Mouse (Mus musculus) forebrain, embryonic 13.5 days (tissue): ENCODE data around the gene Map4k5. TPM values are rescaled to one million over a fixed set of nuclear protein-coding genes. Genes with fewer than 3 reads are reported as not detected.

Source experiments
- ATAC-seq: fragments of 200-750 bp; cut with Nextera tagmentation; 2 replicates; pipeline ENCODE4 v1.8.0; 2017
- H3K27ac ChIP-seq: fragments of 300-500 bp; sonication (generic); 2 replicates; pipeline ENCODE4 v1.5.1; 2015; ENCODE audit warnings: inconsistent platforms, mild to moderate bottlenecking, moderate library complexity
- H3K27me3 ChIP-seq: fragments of 300-500 bp; sonication (generic); 2 replicates; pipeline ENCODE4 v1.6.1; 2015; ENCODE audit warnings: mild to moderate bottlenecking, inconsistent platforms
- H3K36me3 ChIP-seq: fragments of 300-500 bp; sonication (generic); 2 replicates; pipeline ENCODE4 v1.6.1; 2015; ENCODE audit warnings: mild to moderate bottlenecking, inconsistent platforms; ENCODE audit not compliant: poor library complexity, severe bottlenecking
- H3K4me1 ChIP-seq: fragments of 300-500 bp; sonication (generic); 2 replicates; pipeline ENCODE4 v1.6.1; 2015; ENCODE audit warnings: inconsistent platforms
- H3K4me2 ChIP-seq: fragments of 300-500 bp; sonication (generic); 2 replicates; pipeline ENCODE4 v1.6.1; 2015; ENCODE audit warnings: inconsistent platforms, mild to moderate bottlenecking, moderate library complexity
- H3K4me3 ChIP-seq: fragments of 300-500 bp; sonication (generic); 2 replicates; pipeline ENCODE4 v1.5.1; 2015; ENCODE audit warnings: mild to moderate bottlenecking, inconsistent platforms
- H3K9ac ChIP-seq: fragments of 300-500 bp; sonication (generic); 2 replicates; pipeline ENCODE4 v1.6.1; 2015; ENCODE audit warnings: mild to moderate bottlenecking, inconsistent platforms
- H3K9me3 ChIP-seq: fragments of 300-500 bp; sonication (generic); replicated peaks from 2 replicates; pipeline ENCODE4 v1.6.1; 2016; ENCODE audit warnings: inconsistent platforms
- WGBS: fragments of 180-500 bp; shearing (Covaris S2); methylation state at CpG from one replicate; pipeline ENCODE4 v1.1.7; 2015; 5-methylcytosine and 5-hydroxymethylcytosine counted together
- polyA plus RNA-seq: library from polyadenylated mRNA; unstranded; fragments of >200 nt; fragmentation: Nextera tagmentation; extraction: Ambion mirVana; gene quantifications from 2 replicates; pipeline ENCODE4 v1.2.1, GENCODE M21; 2015

Gene Map4k5
- polyA plus RNA-seq, 1 experiment from 2014 or later: 24.2 TPM

DNA sequence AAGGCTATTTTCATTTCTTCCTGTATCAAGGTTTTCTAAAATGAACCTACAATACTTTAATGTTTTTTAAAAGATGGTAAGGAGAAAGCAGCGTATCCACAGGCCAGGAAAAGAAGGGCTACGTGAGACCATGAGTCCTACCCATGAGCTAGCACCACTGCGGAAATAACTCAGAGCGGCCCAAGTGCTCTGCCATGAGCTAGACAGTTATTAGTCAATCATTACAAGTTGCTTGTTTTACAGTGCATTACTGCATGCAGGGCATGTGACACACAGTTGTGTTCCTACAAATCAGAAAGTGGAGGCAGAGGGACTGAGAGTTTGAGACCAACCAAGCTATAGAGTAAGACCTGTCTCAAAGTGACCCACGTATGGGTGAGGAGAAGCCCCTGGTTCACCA, 8.9 kb downstream of the Map4k5 start:
- no peaks in the 10 kb centered on the region for H3K9me3 ChIP-seq
- 94% methylated on average over 5 of the region's 5 CpGs for WGBS
- no peak for ATAC-seq
- no peak overlapping the region for H3K9ac ChIP-seq
- peaks cover 5% of the 10 kb centered on the region; the same call in 1 of the 2 replicates for H3K36me3 ChIP-seq
- H3K27me3 ChIP-seq: no peaks in the 10 kb centered on the region
- H3K27ac ChIP-seq: no peak overlapping the region
- no peak overlapping the region for H3K4me2 ChIP-seq
- no peak overlapping the region for H3K4me3 ChIP-seq
- peaks cover 29% of the 10 kb centered on the region for H3K4me1 ChIP-seq

DNA sequence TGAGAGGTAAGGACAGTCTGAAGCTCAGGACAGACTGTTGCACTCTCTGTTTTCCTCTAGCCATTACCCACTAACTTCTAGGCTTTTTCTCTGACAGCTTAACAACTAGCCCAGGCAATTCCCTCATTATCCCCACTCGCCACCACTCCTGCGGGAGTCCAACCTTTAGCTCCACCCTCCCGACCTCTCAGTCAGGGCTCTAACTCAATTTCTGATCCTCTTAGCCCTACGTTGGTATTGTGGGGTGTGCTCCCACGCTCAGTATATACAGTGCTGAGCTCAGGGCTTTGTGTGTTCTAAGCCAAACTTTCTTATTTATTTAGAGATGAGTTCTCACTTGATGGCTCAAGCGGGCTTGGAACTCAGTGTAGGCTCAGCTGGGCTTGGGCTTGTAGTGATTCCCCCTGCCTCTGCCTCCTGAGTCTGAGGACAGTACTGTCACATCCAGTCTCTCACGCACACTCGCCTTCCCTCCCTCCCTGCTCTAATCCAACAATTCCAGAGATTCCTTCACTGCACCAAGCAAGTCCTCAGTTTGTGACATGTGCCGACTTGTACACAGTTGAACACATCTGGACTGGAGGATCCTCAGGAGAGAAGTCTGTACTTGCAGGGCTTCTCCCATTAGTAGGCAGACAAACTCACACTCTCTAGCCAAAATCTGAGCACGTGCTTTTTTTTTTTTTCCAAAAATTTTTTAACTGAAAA, 11.6 kb downstream of the Map4k5 start:
- WGBS: 29% methylated on average over 10 of the region's 10 CpGs
- ATAC-seq: no peak

DNA sequence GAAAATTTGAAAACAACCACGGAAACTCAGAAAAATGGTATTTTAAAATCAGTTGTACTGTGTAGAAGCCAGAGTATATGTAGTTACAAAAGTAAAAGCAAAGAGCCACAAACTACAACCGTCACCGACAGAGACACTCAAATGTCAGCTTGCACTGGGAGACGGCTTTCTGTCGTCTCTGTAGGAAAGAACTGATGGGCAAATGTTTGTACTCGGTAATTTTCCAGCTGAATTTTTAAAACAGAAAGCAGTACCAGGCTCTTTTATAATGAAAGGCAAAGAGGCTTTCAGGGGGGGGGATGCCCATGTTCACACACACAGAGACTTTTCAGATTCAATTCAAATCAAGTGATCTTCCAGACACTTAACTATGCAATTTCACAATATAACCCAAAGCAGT, 13.3 kb downstream of the Map4k5 start:
- no peak for ATAC-seq
- WGBS: 13% methylated on average over 6 of the region's 6 CpGs

More for the DNA sequence above, 11.6 kb downstream of the Map4k5 start:
- Histone ChIP-seq H3K9ac (no peak overlapping the region), H3K36me3 (no peaks in the 10 kb centered on the region), H3K4me2 (no peak overlapping the region), H3K4me3 (no peak overlapping the region), H3K4me1 (peaks cover 23% of the 10 kb centered on the region), H3K27ac (no peak overlapping the region), H3K27me3 (no peaks in the 10 kb centered on the region), H3K9me3 (no peaks in the 10 kb centered on the region)

DNA sequence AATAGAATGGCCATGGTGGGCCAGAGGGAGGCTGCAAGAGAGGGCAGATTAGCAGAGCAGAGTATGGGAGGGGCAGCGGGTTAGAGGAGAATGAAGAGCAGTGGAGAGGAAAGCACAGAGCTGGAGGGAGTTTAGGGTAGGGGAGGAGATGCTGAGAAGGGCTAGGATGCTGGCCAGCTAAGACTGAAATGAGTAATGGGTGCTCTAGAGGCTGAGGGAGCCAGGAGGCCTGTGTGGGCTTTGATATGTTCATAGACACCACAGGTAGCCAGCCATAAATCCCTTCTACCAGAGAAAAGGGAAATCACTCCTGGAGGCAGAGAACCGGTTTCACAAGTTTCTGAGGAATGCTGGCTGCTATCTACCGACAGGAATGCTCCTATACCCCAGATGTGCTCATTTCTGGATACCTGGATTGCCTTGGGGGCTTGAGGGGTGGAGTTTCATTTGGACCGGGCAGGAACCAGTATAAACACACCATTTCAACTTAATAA, 13.8 kb downstream of the Map4k5 start:
- Histone ChIP-seq H3K4me3 (no peak overlapping the region), H3K4me2 (no peak overlapping the region), H3K4me1 (peaks cover 23% of the 10 kb centered on the region), H3K9me3 (no peaks in the 10 kb centered on the region), H3K9ac (no peak overlapping the region; the same call in 1 of the 2 replicates), H3K36me3 (no peaks in the 10 kb centered on the region), H3K27me3 (no peaks in the 10 kb centered on the region), H3K27ac (no peak overlapping the region)
- ATAC-seq: peak; percentile 55; the same call in 1 of the 2 replicates
- 10% methylated on average over 4 of the region's 4 CpGs for WGBS

More for the DNA sequence above, 13.3 kb downstream of the Map4k5 start:
- Histone ChIP-seq H3K9me3 (no peaks in the 10 kb centered on the region), H3K4me1 (peaks cover 23% of the 10 kb centered on the region), H3K4me3 (no peak overlapping the region), H3K27ac (no peak overlapping the region), H3K9ac (no peak overlapping the region), H3K4me2 (no peak overlapping the region), H3K36me3 (no peaks in the 10 kb centered on the region), H3K27me3 (no peaks in the 10 kb centered on the region)

DNA sequence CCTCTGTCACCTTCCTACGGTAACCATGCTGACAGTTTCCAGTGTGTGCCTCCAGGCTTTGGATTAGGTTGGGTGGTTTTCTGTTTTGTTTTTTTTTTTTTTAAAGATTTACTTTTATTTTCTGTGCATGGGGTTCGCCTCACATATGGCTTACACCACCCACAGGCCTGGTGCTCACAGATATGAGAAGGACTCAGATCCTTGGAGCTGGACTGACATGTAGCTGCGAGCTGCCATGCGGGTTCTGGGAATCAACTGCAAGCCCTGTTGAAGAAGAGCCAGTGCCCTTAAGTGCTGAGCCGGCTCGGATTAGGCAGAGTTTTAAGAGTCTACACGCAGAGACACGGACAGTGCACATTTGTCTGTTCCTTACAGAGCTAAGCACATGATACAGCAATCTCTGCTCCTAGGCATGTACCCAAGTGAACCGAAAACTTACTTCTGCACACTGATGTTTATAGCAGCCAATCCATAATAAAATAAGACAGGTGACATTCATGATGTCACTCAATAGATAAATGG, 15.1 kb downstream of the Map4k5 start:
- WGBS: 95% methylated on average over 9 of the region's 9 CpGs
- H3K4me2 ChIP-seq: no peak overlapping the region
- ATAC-seq: no peak
- no peaks in the 10 kb centered on the region for H3K27me3 ChIP-seq
- no peak overlapping the region for H3K4me3 ChIP-seq
- no peak overlapping the region for H3K9ac ChIP-seq
- H3K4me1 ChIP-seq: peaks cover 23% of the 10 kb centered on the region
- no peak overlapping the region for H3K27ac ChIP-seq
- H3K9me3 ChIP-seq: no peaks in the 10 kb centered on the region
- H3K36me3 ChIP-seq: no peaks in the 10 kb centered on the region

DNA sequence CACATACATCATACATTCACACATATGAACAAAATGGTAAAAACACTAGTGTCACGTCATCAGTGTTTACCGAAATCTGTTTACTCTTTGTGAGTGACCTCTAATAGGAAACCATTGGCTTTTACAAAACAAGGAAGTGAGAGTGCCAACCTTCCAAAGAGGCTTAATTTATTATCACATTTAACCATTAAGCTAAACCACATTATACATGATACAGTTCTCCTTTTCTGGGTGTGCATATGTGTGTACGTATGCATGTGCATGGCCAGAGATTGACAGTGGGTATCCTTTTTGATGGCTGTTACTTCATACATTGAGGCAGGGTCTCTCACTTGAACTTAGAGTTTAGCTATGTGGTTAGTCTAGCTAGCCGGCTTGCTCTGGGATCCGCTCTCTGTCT, 21.4 kb downstream of the Map4k5 start:
- no peak overlapping the region for H3K4me2 ChIP-seq
- H3K4me3 ChIP-seq: no peak overlapping the region
- peaks cover 15% of the 10 kb centered on the region for H3K36me3 ChIP-seq
- no peaks in the 10 kb centered on the region for H3K27me3 ChIP-seq
- 99% methylated on average over 5 of the region's 5 CpGs for WGBS
- no peaks in the 10 kb centered on the region for H3K9me3 ChIP-seq
- H3K4me1 ChIP-seq: no peaks in the 10 kb centered on the region
- ATAC-seq: no peak
- no peak overlapping the region for H3K27ac ChIP-seq
- H3K9ac ChIP-seq: no peak overlapping the region

DNA sequence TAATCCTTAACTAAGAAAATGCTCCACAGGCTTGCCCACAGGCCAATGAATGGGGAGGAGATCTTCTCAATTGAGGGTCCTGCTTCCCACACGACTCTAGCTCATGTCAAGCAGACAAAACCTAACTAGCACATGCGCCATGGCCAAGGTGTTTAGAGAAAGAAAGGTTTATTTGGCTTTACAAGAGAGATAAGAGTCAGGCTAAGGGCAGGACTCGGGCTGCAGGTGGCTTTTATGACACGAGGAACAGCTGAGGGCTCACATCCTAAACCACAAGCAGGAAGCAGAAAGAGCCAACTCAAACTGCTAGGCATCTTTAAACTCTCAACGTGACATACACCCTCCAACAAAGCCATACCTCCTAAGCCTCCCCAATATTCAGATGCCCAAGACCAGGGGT, 25.7 kb downstream of the Map4k5 start:
- Histone ChIP-seq H3K9ac (no peak overlapping the region), H3K4me2 (no peak overlapping the region), H3K4me1 (0 out of 2 replicates have a peak, but pooled peaks cover 6% of the 10 kb centered on the region), H3K27ac (no peak overlapping the region), H3K27me3 (no peaks in the 10 kb centered on the region), H3K4me3 (no peak overlapping the region), H3K36me3 (peaks cover 15% of the 10 kb centered on the region), H3K9me3 (no peaks in the 10 kb centered on the region)
- 83% methylated on average over 5 of the region's 5 CpGs for WGBS
- ATAC-seq: no peak

DNA sequence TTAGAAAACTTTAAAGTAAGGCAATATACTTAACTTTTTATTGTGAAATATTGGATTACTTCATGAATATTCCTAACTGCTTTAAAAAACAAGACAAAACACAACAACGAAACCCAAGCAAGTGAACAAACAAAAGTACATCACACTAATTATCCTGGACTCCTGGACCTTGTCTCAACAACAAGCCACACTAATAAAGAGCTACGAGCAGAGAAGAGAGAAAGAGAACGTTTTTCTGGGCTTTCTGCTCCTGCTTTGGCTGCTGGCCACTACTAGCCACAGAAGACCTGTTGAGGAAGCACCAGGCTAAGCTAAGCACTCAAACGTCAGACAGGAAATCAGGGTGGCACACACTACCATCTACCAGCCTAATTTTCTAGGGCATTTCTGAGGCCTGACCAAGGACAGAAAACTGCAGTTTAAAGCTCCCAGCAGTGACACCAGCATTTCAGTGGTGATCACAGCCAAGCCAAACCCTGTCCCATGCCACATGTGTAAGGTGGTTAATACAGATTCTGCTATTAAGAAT, 28.8 kb downstream of the Map4k5 start:
- H3K36me3 ChIP-seq: peaks cover 4% of the 10 kb centered on the region; the same call in 1 of the 2 replicates
- ATAC-seq: no peak
- no peak overlapping the region for H3K9ac ChIP-seq
- H3K27me3 ChIP-seq: no peaks in the 10 kb centered on the region
- H3K9me3 ChIP-seq: no peaks in the 10 kb centered on the region
- H3K4me1 ChIP-seq: 0 out of 2 replicates have a peak, but pooled peaks cover 6% of the 10 kb centered on the region
- WGBS: 33% methylated on average over 4 of the region's 4 CpGs
- no peak overlapping the region for H3K4me2 ChIP-seq
- no peak overlapping the region for H3K4me3 ChIP-seq
- no peak overlapping the region for H3K27ac ChIP-seq

DNA sequence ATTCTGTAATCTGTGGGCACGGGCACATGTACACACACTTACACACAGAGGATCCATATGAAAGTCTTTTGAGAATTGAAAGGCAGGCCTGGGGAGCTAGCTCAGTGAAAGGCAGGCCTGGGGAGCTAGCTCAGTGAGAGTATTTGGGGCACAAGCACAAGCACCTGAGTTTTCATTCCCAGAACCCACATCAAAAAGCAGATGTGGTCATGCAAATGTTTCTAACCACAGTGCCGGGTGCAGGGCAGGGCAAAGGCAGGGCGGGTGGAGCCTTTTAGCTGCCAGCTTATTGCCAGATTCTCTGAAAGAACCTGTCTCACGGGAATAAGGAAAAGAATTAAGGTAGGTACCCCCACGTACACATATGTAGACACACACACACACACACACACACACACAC, 29.5 kb downstream of the Map4k5 start:
- ATAC-seq: no peak
- 75% methylated on average over 5 of the region's 5 CpGs for WGBS

DNA sequence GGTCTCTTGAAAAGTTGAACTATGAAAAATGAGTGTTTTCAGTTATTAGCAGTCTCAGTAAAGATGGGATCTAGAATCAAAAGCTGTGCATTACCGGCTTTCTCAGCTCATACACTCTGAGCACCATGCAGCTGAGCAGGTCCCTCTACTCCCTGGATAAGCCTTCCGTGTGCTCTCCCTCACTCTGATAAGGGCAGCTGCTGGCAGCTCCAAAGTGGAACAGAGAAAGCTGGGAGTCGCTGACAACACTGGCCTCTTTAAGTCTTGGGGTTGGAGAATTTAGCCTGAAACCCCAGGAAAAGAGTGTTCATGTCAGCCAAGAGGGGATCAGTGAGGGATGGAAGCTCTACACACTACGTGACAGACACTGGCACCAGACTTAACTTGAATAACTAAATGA, 34.2 kb downstream of the Map4k5 start:
- Histone ChIP-seq H3K4me1 (no peaks in the 10 kb centered on the region), H3K4me2 (no peak overlapping the region), H3K36me3 (peaks cover 13% of the 10 kb centered on the region; the same call in 1 of the 2 replicates), H3K9me3 (no peaks in the 10 kb centered on the region), H3K4me3 (no peak overlapping the region), H3K27me3 (no peaks in the 10 kb centered on the region), H3K9ac (no peak overlapping the region), H3K27ac (no peak overlapping the region)
- 94% methylated on average over 4 of the region's 4 CpGs for WGBS
- no peak for ATAC-seq

More for the DNA sequence above, 29.5 kb downstream of the Map4k5 start:
- Histone ChIP-seq H3K4me3 (no peak overlapping the region), H3K4me1 (0 out of 2 replicates have a peak, but pooled peaks cover 6% of the 10 kb centered on the region), H3K9ac (no peak overlapping the region), H3K9me3 (no peaks in the 10 kb centered on the region), H3K27me3 (no peaks in the 10 kb centered on the region), H3K27ac (no peak overlapping the region), H3K4me2 (no peak overlapping the region), H3K36me3 (peaks cover 4% of the 10 kb centered on the region; the same call in 1 of the 2 replicates)

DNA sequence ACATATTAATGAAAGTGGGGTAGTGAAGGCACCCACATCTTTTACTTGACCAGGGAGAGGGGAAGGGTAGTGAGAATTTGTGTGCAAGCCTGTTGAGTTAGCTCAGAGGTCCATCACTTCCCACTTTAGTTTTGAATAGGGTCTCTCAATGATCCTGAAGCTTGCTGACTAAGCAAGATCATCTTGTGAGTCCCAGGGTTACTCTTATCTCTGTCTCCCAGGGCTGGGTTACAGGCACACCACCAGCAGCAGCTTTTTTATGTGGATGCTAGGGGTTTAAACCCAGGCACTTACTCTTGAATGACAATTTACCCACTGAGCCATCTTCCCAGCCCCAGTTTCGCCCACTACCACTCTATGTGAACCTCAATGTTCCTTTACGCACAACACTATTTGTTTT, 35.4 kb downstream of the Map4k5 start:
- no peak for ATAC-seq
- H3K27me3 ChIP-seq: no peaks in the 10 kb centered on the region
- no peaks in the 10 kb centered on the region for H3K4me1 ChIP-seq
- no peaks in the 10 kb centered on the region for H3K9me3 ChIP-seq
- no peak overlapping the region for H3K4me3 ChIP-seq
- no peak overlapping the region for H3K9ac ChIP-seq
- H3K27ac ChIP-seq: no peak overlapping the region
- no peak overlapping the region for H3K4me2 ChIP-seq
- peaks cover 14% of the 10 kb centered on the region; the same call in 1 of the 2 replicates for H3K36me3 ChIP-seq
- WGBS: 96% methylated on average over 2 of the region's 2 CpGs

DNA sequence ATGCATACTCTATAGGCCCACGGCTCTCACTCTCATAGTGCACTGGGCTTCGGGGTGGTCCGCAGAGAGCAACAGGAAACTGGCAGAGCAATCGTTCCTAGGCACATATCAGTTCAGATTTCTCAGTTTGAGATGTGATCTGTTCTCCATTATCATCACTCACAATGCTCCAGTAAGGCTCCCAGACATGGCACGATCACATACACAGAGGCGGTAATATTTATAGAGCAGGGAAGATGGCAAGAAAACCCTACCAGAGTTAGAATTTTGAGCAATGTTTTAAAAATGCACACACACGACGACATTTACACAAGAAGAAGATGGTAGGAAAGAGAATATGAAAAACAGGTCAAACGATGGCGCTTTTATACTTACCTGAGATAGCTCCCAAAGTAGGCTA, 36.6 kb downstream of the Map4k5 start:
- 96% methylated on average over 10 of the region's 10 CpGs for WGBS
- H3K36me3 ChIP-seq: peaks cover 21% of the 10 kb centered on the region

More for the DNA sequence above, 36.6 kb downstream of the Map4k5 start:
- Histone ChIP-seq H3K4me1 (no peaks in the 10 kb centered on the region), H3K4me3 (no peak overlapping the region), H3K27me3 (no peaks in the 10 kb centered on the region), H3K9me3 (no peaks in the 10 kb centered on the region), H3K4me2 (no peak overlapping the region), H3K9ac (no peak overlapping the region), H3K27ac (no peak overlapping the region)
- ATAC-seq: no peak
